Mouse (Mus musculus) lung, postnatal 0 days (tissue): ENCODE results near the gene Fbxw4.

ENCODE experiments used
- CTCF ChIP-seq: IDR thresholded peaks from 2 replicates; pipeline ENCODE4 v1.5.1; 2016; ENCODE audit warnings: antibody characterized with exemption, mild to moderate bottlenecking
- EP300 ChIP-seq: IDR thresholded peaks from 2 replicates; pipeline ENCODE4 v1.6.1; 2016; ENCODE audit warnings: antibody characterized with exemption, mild to moderate bottlenecking, control low read depth

- TF ChIP-seq CTCF = no peak
- no peak for TF ChIP-seq EP300
Measured at GRCm38 (mm10) chr19:45583136-45583535, 77.0 kb downstream of the Fbxw4 start.
